Mouse (Mus musculus) right cerebral cortex, postnatal 4 days (tissue): Measurements from ENCODE around the gene Wnt3.
"Not testable (repeated sequence)": the region's sequence is repeated elsewhere in the genome, so short reads cannot be mapped to it uniquely, and the experiment has no call there.

Experiments
- DNase-seq: peaks from one replicate; pipeline ENCODE4 v3.0.0-alpha.2; 2022

Gene Wnt3

GRCm38 (mm10) chr11:103773387-103774227, at the start of gene Wnt3:
TSS of gene Wnt3 (plus strand) at chr11:103774150.
- no peak for DNase-seq

DNA sequence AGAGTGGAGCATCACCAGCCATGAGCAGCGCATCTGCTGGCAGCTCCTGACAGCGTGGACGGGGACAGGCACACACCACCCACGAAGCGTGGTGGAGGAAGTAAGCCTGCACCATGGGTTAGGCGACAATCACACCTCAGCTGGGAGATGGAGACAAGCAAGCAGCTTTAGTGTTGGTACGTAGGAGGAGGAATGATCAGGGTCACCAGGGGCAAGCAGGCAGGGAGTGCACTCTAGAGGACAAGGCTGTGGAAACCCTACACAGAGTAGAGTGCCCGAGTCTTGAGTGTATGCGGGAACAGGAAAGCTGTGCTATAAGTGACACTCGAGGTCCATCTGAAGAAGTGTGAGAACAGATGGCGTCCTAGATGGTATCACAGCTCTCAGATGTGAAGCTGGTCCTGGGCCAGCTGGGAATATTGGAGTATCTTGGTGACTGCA, 49.6 kb upstream of the Wnt3 start:
- DNase-seq = no peak

DNA sequence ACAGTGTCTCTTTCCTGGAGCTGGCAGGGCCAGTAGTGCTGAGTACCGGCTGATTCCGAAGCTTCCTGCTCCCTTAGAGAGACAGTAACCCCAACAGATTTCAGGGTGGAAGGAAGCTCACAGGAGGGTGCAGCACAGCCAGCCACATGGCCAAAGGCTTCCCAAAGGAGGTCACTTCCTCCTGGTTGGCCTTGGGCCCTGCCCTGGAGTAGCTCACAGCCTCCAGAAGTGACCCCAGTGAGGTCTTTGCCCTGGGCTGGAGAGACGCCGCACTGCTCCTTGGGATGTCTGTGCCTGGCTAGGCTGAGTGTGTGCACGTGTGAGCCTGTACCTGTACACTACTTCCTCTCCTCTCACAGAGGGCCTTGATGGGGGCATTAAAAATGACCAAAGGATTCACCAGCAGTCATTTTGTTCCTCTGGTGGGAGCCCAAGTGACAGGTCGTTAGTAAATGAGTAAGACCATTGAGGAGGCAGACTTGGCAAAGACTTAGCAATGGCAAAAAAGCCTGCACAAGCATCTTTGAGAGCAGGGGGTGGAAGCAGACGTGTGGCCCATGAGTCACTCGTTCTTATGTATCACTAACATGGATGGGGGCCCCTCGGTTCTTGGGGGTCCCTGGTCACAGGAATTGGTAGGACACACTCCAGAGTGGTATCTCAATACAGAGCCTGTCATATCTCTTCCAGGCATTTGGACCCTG, 44.5 kb upstream of the Wnt3 start:
- DNase-seq = no peak

DNA sequence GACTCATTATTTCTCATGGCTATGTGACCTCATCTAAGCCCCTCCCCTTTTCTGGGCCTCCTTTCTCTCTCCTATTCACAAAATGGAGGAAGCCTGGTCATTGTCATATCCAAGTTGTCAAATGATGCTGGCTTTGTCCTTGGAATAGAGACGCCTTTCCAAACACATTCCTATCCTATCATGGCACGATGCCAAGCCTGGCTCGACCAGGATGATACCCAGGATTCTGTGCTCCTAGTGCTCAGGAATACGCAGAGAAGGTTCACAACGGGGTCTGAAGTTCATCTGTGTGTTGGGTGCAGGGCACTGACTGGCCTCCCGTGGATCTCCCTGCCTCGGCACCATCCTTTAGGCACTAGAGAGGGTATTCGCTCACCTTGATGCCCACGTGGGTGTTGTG, 42.4 kb upstream of the Wnt3 start:
- DNase-seq = no peak

DNA sequence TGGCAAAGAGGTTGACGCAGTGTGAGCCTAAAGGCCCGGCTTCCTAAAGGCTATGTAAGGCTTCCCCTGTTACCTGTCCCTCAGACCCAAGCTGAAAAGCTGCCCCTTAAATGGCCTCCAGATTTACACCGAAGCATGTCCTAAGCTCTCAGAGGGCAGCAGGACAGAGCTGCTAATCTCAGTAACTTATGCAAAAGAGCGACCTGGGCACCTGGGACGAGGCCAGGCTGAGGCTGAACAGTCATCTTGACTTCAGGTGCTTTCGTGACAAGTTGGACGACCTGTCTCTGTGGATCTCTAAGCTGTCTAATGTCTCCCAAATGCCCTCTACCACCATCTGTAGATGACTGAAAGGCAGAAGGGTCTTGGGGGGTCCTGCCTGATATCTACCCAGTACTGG, 41.6 kb upstream of the Wnt3 start:
- DNase-seq = no peak

DNA sequence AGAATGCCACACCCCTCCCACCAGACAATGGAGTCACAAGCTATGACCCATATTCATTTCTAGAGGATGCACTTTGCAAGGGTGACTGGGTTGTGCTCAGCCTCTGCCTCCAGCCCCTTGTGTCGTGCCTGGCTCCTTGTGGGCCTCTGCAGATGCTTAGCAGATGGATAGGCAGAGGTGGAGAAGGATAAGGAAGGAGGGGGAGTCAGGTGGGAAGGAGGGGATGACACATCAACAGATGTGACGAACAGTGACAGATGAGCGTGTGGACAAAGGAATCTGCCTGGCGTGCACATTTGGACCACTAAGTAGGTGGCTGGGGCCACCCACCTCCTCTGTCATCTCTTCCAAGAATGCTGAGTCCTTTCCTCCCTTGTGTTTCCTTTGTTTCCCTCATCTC, 40.9 kb upstream of the Wnt3 start:
- DNase-seq = no peak

GRCm38 (mm10) chr11:103733961-103734360, 40.0 kb upstream of the Wnt3 start:
- DNase-seq = no peak

DNA sequence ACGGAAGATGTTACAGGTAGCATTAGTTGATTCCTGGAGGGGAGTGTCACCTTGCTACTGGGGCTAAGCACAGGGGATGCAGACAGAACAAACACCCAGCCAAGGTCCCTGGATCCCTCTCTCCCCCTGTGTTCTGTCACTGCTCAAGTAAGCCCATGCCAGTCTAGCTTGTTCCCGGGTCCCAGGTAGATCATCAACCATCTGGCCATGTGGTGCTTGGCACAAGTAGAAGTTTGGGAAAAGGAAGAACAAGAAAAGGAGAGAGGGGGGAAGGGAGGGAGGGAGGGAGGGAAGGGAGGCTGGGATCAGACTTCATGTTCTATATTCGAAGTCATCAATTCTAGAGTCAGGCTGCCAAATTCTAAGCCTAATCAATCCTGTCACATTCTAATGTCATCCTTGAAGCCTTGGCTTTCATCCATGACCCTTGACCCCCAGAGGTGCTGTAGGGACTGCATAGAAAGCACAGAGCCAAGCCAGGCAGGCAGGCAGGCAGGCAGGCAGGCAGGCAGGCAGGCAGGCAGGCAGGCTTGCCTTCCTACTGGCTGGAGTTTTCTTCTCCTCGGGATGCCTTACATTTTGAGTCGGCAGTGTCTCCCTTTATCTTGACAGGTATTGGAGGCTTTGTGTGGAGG, 39.4 kb upstream of the Wnt3 start:
- no peak for DNase-seq

GRCm38 (mm10) chr11:103735046-103735781, 38.7 kb upstream of the Wnt3 start:
- no peak for DNase-seq

- no peak for DNase-seq
Observed at GRCm38 (mm10) chr11:103749306-103750089, 24.5 kb upstream of the Wnt3 start, which contains the start of gene Wnt9b. TSS of gene Wnt9b (minus strand) at chr11:103749821.

DNA sequence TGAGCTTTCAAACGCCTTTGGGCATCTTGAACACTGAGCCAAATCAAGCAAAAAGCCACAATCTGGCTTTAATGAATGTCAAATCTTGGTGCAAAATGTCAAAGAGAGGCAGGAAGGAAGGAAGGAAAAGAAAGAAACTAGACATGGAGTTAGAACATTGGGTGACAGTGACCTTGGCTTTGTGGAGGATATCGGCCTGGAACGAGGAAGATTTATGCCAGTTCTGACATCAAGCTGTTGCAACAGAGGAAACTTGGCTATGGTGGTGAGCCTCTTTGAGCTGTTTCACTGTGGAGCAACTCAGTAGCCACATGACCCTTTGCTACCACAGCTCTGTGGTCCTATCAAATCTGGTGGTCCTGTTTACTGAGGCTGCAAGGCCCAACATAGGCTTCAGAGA, 23.3 kb upstream of the Wnt3 start:
- no peak for DNase-seq

DNA sequence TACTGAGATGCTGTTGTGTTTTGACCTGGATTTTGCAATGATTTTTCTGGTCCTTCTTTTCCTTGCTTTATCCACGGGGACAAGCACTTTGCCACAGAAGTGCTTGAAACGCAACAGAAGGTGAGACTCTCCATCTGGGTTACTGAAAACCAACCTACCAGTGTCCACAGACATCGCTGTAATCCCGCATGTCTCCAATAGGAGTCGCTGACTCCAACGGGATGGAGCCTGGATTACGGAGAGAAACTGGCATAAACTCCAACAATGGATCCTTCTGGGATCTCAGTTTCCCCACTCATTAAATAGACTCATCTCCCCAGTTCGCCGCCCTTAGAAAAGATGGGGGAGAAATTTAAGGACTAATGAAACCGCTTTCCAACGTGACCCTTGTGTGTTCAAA, 15.9 kb upstream of the Wnt3 start:
- DNase-seq = no peak

DNA sequence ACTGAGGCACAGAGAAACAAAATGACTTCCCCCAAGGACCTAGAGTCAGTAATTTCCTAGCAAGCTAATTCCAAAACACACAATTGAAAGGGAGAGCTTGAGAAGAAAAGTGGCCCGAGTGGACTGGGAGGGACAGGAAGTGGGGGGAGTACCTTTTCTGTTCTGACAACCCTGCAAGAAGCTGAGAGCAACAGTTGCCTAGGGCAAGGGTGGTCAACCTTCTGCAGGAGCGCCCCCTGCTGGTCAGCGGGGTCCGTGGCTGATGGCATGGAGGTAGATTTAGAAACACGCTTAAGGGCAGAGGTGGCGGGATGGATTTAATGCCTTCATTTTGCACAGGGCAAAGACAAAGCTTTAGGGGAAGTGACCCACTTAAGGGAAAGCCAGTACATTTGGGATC, 15.2 kb upstream of the Wnt3 start:
- DNase-seq = peak; percentile 77

DNA sequence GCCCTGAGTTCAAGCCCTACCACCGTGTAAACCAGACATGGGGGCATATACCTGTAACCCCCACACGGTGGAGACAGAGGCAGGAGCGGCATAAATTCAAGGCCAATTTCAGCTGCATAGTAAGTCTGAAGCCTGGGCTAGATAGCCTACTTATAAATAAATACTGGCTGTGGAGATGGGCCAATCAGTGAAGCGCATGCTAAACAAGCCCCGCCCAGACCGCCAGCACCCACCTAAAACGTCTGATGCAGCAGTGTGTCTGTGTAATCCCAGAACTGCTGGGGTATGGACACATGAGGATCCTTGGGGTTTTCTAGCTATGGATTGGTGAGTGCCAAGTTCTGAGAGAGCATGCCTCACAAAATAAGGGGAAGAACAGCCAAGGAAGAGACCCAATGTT, 13.8 kb upstream of the Wnt3 start:
- DNase-seq = no peak

GRCm38 (mm10) chr11:103760891-103761290, 13.1 kb upstream of the Wnt3 start:
- DNase-seq = not testable (repeated sequence)

DNA sequence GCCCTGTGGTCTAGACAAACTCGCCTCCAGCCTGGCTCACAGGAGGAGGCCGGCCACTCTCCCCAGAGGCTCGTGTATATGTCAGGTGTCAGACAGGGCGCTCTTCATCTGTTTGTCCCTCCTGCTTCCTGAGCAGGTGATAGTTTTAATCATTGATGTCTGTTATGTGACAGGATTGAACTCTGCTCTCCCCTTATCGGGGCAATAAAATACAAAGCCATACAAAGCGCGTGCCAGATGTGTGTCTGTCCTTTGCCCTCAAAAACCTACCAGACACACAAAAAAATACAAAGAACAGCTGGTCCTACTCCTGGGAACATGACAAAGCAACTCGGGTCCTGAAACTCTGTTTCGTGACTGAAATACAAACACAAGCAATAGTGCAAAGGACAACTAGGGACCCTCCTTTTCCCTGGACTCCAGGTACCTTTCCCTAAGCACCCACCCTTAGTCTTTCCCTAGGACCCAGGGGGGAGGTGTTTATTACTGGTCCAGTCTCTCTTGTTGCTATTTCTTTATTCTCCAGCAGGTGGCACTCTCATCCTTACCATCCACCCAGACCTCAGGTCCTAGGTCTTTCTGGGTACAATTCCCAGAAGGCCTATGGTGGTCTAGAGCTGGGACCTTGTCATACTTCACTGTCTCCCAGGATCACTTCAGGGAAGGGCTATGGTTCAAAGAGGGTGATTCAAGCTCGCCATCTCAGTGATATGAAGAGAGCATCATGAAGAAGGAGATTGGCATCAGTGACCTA, 10.4 kb upstream of the Wnt3 start:
- DNase-seq = no peak

DNA sequence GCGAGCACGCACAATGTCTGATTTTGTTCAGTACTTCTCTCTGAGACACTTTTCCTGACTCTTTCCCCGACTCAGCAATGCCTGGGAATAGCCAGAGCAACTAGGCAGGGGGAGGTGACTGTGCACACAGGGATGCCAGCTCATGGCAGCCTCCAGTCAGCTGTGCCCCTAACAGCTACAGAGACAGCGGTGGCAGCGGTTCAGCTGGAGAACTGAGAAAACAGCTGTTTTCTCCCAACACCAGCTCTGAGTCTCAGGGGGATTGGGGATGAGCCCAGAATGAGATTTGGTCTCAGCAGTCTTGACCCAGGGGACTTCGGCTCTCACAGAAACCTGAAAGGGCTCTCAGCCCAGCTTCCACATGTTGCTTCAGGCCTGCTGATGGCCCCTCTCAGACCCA, 9.3 kb upstream of the Wnt3 start:
- DNase-seq = no peak

DNA sequence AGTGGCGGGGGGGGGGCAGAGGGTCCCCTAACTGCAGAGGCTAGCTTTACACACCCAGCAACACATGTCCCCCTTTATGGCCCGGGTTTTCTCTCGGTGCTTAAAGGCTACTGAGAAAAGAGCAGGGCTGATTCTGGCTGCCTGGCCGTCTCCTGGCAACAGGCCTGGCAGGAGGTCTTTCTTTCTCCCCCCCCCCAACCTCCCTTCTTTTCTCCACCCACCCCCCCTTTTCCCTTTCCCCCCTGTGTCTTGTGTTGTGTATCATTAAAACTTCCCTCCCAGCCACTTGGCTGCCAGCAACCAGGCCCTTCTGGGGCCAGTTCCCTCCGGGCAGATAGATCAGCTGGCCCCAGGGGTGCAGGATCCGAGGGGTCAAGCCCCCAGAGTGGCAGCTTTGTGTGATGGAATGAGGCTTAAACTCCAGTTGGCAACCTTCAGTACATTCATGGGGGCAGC, 8.4 kb upstream of the Wnt3 start:
- DNase-seq = no peak

GRCm38 (mm10) chr11:103771160-103771817, 2.7 kb upstream of the Wnt3 start:
- no peak for DNase-seq

DNA sequence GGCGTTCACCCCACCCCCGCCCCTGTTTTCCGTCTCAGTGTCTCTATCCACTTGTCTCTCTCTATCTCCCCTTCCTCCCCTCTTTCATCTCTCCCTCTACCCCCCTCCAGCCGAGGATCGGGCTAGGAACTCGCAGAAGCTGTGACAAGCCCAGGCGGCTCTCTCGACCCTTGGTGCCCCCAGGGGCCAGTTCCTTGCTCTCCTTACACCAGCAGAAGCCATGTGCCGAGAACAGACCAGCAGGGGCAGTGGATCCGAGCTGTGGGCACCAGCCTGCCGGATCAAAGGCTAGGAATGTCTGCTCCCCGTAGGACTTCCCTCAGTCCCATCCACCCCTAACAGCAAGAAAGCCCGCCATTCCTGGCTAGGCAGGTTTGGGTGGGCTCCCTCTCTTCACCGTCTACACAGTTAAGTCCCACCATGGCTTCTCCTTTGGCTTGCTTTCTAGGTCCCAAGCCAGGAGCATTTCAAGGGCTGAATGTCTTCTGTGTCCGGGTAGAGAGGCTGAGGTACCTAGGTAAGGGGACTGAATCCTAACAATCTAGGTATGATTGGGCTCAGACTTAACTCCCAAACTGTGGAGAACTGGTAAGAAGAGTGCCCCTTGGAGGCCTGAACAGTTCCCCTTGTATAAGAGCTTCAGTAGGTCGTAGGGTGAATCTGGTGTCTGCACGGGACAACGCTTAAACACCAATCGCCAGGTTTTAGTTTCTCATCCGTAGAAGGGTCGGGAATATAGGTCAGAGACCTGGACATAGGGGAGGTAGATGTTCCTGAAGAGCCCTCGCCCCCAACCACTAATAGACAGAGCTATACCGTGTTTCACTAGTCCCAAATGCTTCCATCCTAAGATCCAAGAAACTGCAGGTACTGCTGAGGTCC, 1.2 kb upstream of the Wnt3 start:
- no peak for DNase-seq
